Mouse (Mus musculus): ENCODE measurements around the gene Fbh1.
"Not testable (repeated sequence)": the region's sequence is repeated elsewhere in the genome, so short reads cannot be mapped to it uniquely, and the experiment has no call there.

Gene Fbh1

GRCm38 (mm10) chr2:11714535-11714934 lies 62.8 kb downstream of the Fbh1 start:
- no peak for DNase-seq

- DNase-seq: no peak
Measured at GRCm38 (mm10) chr2:11713021-11713420, 64.4 kb downstream of the Fbh1 start.

- no peak for DNase-seq
Measured at GRCm38 (mm10) chr2:11712483-11712990, 64.8 kb downstream of the Fbh1 start.

- not testable (repeated sequence) for DNase-seq
Measured at GRCm38 (mm10) chr2:11710101-11710500, 67.3 kb downstream of the Fbh1 start.

- no peak for DNase-seq
Measured at GRCm38 (mm10) chr2:11708538-11708937, 68.8 kb downstream of the Fbh1 start.

GRCm38 (mm10) chr2:11706746-11707065 lies 70.7 kb downstream of the Fbh1 start:
- no peak for DNase-seq

- DNase-seq: no peak
Measured at GRCm38 (mm10) chr2:11706030-11706745, 71.2 kb downstream of the Fbh1 start.

GRCm38 (mm10) chr2:11705201-11706025 lies 72.0 kb downstream of the Fbh1 start, which contains the start of gene Il15ra:
Il15ra (plus strand) TSS chr2:11705290.
- peak; percentile 33 to 54 for DNase-seq

GRCm38 (mm10) chr2:11699905-11700304 lies 77.5 kb downstream of the Fbh1 start:
- no peak for DNase-seq

GRCm38 (mm10) chr2:11698994-11699393 lies 78.4 kb downstream of the Fbh1 start:
- DNase-seq: no peak

GRCm38 (mm10) chr2:11695867-11696266 lies 81.5 kb downstream of the Fbh1 start:
- no peak for DNase-seq

- no peak for DNase-seq
Measured at GRCm38 (mm10) chr2:11694104-11694503, 83.3 kb downstream of the Fbh1 start.

- DNase-seq: no peak
Measured at GRCm38 (mm10) chr2:11693352-11693751, 84.0 kb downstream of the Fbh1 start.
